Mouse (Mus musculus) C2C12 (cell line): ENCODE data around the gene Arl6ip5.

Experiments used
- CTCF ChIP-seq: IDR thresholded peaks from one replicate; pipeline ENCODE4 v1.5.1; 2011; ENCODE audit not compliant: control insufficient read depth, insufficient read depth, insufficient read length
- USF1 ChIP-seq: IDR thresholded peaks from one replicate; pipeline ENCODE4 v1.6.1; 2011; ENCODE audit warnings: low read depth, mild to moderate bottlenecking, control low read depth, moderate library complexity

DNA sequence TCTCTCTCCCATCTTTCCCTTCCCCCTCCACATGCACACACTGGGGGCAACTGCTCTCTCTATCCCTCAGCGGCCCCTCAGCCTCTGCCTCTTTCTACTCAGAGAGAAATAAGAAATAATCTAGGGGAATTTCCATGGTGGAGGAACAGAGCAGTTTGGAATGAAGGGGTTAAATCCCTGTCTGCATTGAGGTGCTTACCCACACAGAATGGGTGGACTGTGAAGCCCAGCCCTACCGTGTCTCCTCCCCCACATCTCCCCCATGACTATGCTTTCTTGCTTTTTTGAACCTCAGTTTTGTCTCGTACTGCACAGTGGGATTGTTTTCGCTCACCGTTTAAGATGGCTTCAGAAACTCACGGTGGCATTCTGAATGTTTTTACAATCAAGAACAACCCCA is 11.8 kb downstream of the Arl6ip5 start:
- TF ChIP-seq CTCF, result no peak
- TF ChIP-seq USF1, result no peak
